Mouse (Mus musculus) ovary, adult 18-20 months (tissue): ENCODE measurements at regions not wholly inside any gene's neighbourhood (a gene's known extent, or its start where the extent isn't known, plus 50 kb on each side); places are given as distances from the start of the nearest gene placed in this dataset.
A peak's percentile ranks its signal among the peaks of the same experiment; 100 is the strongest.
"Not testable (repeated sequence)": the region's sequence is repeated elsewhere in the genome, so short reads cannot be mapped to it uniquely, and the experiment has no call there.

ENCODE experiments used
- DNase-seq: peaks from one replicate; pipeline ENCODE4 v3.0.0; 2022; ENCODE audit warnings: low spot score, mixed read lengths

- no peak for DNase-seq
These were observed 1638.0 kb downstream of the Car8 start for GRCm38 (mm10) chr4:6600766-6601367.

GRCm38 (mm10) chr4:6596321-6596720 is 1642.5 kb downstream of the Car8 start:
- no peak for DNase-seq

- not testable (repeated sequence) for DNase-seq
These were observed 1646.0 kb downstream of the Car8 start for GRCm38 (mm10) chr4:6592890-6593289.

- no peak for DNase-seq
These were observed 1677.1 kb downstream of the Car8 start for GRCm38 (mm10) chr4:6561604-6562357.

- DNase-seq = no peak
These were observed 1699.2 kb downstream of the Car8 start for GRCm38 (mm10) chr4:6539626-6540025.

- no peak for DNase-seq
These were observed 1706.4 kb downstream of the Car8 start for GRCm38 (mm10) chr4:6532441-6532840.

GRCm38 (mm10) chr4:6517626-6518025 is 1721.2 kb downstream of the Car8 start:
- DNase-seq = no peak

GRCm38 (mm10) chr4:6514823-6515222 is 1721.7 kb upstream of the Impad1 start:
- DNase-seq = no peak

GRCm38 (mm10) chr4:6513635-6514034 is 1720.5 kb upstream of the Impad1 start:
- no peak for DNase-seq

GRCm38 (mm10) chr4:6512749-6513364 is 1719.7 kb upstream of the Impad1 start:
- DNase-seq = peak; percentile 50

- no peak for DNase-seq
These were observed 1714.9 kb upstream of the Impad1 start for GRCm38 (mm10) chr4:6508091-6508490.
